Mouse (Mus musculus) G1E (cell line): ENCODE results near the gene Oscp1. TPM values are rescaled to one million over a fixed set of nuclear protein-coding genes. Genes with fewer than 3 reads are reported as not detected.

Source experiments
- ATAC-seq: 2 replicates; pipeline ENCODE4 v1.8.0; 2016; ENCODE audit warnings: mild to moderate bottlenecking; ENCODE audit not compliant: insufficient number of reproducible peaks, poor library complexity, low FRiP score, severe bottlenecking; ENCODE audit errors: extremely low read depth
- DNase-seq: peaks from one replicate; pipeline ENCODE4 v3.0.0; 2012; ENCODE audit warnings: low spot score
- H3K27me3 ChIP-seq: 2 replicates; pipeline ENCODE4 v1.6.1; 2012; ENCODE audit warnings: mild to moderate bottlenecking, low read length, inconsistent platforms; ENCODE audit not compliant: insufficient read depth
- H3K36me3 ChIP-seq: replicated peaks from 2 replicates; pipeline ENCODE3; 2012; ENCODE audit warnings: mild to moderate bottlenecking, inconsistent platforms
- H3K4me1 ChIP-seq: 2 replicates; pipeline ENCODE4 v1.6.1; 2012; ENCODE audit warnings: low read depth, low read length, inconsistent platforms, mixed read lengths; ENCODE audit not compliant: insufficient read depth
- H3K4me3 ChIP-seq: 2 replicates; pipeline ENCODE4 v1.5.1; 2012; ENCODE audit warnings: low read depth, mild to moderate bottlenecking, inconsistent platforms, low read length, moderate library complexity, mixed read lengths
- H3K9me3 ChIP-seq: replicated peaks from 2 replicates; pipeline ENCODE4 v1.6.1; 2012; ENCODE audit warnings: inconsistent platforms
- CTCF ChIP-seq: IDR thresholded peaks from 2 replicates; pipeline ENCODE4 v1.5.1; 2012; ENCODE audit warnings: low read depth, low read length, inconsistent platforms, mixed read lengths
- GATA1 ChIP-seq: IDR thresholded peaks from 2 replicates; pipeline ENCODE4 v1.6.1; 2012; ENCODE audit warnings: borderline replicate concordance, low read length, inconsistent platforms, mixed read lengths
- GATA2 ChIP-seq: IDR thresholded peaks from 2 replicates; pipeline ENCODE4 v1.6.1; 2012; ENCODE audit warnings: low read depth, low read length, inconsistent platforms, borderline replicate concordance
- POLR2AphosphoS5 ChIP-seq: IDR thresholded peaks from 2 replicates; pipeline ENCODE4 v1.6.1; 2012; ENCODE audit warnings: low read depth, low read length, inconsistent platforms; ENCODE audit not compliant: insufficient replicate concordance
- TAL1 ChIP-seq: conservative IDR thresholded peaks from 2 replicates; pipeline ENCODE4 v1.6.1; 2012; ENCODE audit warnings: low read depth, low read length, inconsistent platforms, mixed read lengths
- polyA plus RNA-seq: library from polyadenylated mRNA; stranded (reverse); fragments of >175 nt; gene quantifications from 2 replicates; pipeline ENCODE4 v1.2.3, GENCODE M21; 2012
- total RNA-seq, 2 experiments: library from RNA; stranded (forward) in 1 of 2; stranded (reverse) in 1 of 2; fragments of 200-1000 nt in 1 of 2; fragments of >200 nt in 1 of 2; fragmentation: Nextera tagmentation in 1 of 2; gene quantifications; 2 replicates each; pipeline ENCODE4 v1.2.3; 2014 to 2017

Oscp1 gene
- total and polyA plus RNA-seq, 3 experiments = 1.9 to 9.8 (median 6.6) TPM

GRCm38 (mm10) chr4:126105131-126105783 lies 46.9 kb downstream of the Oscp1 start:
- DNase-seq (no peak), ATAC-seq (no peak)
- Histone ChIP-seq H3K4me3 (no peak overlapping the region; the same call in 1 of the 2 replicates), H3K4me1 (peaks cover 68% of the 10 kb centered on the region), H3K27me3 (no peaks in the 10 kb centered on the region), H3K9me3 (no peaks in the 10 kb centered on the region), H3K36me3 (peaks cover 56% of the 10 kb centered on the region)
- TF ChIP-seq GATA1 = no peak
- TF ChIP-seq TAL1 = no peak
- no peak for TF ChIP-seq GATA2
- TF ChIP-seq CTCF = no peak
- TF ChIP-seq POLR2AphosphoS5 = no peak

DNA sequence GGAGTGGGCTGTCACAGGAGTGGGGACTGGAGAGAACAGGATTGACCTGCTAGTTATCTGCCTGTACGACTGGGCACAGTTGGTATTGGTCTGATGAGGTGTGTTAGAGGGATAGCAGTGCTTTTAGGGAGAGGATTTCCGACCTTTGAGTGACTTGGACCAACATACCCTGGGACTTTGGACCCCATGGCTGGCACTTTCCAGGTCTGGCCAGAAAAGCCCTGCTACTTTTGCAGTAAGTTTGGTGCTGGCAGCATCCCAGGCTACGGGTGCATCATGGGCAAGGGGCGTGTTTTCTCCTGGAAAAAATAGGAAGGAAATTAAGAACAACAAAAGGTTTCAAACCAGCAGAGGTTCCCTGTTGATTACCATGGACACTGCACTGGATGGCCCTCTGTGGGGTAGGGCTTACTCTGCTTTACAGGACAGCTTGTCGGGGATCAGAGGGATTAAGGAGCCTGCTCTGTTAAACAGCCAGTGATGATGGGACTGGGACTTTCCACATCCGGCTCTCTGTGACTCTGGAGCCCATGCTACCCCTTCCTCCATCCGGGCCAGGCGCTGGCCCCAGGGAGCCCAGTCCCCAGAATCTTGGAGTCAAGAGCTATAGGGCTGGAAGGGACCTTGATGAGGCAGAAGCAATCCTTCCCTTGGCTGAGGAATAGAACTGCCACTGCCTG lies 49.8 kb downstream of the Oscp1 start:
- ATAC-seq (no peak), DNase-seq (no peak)
- no peaks in the 10 kb centered on the region for H3K9me3 ChIP-seq
- TF ChIP-seq TAL1 = no peak
- TF ChIP-seq GATA2 = no peak
- TF ChIP-seq POLR2AphosphoS5 = no peak
- no peak for TF ChIP-seq CTCF
- no peak for TF ChIP-seq GATA1
- peaks cover 56% of the 10 kb centered on the region for H3K36me3 ChIP-seq
- peaks cover 54% of the 10 kb centered on the region for H3K4me1 ChIP-seq
- H3K27me3 ChIP-seq = no peaks in the 10 kb centered on the region
- no peak overlapping the region for H3K4me3 ChIP-seq

GRCm38 (mm10) chr4:126109613-126110373 lies 51.4 kb downstream of the Oscp1 start:
- DNase-seq (no peak), ATAC-seq (peak; percentile 51)
- peaks cover 69% of the 10 kb centered on the region for H3K36me3 ChIP-seq
- peaks cover 44% of the 10 kb centered on the region for H3K4me1 ChIP-seq
- TF ChIP-seq CTCF = no peak
- no peak for TF ChIP-seq POLR2AphosphoS5
- no peak for TF ChIP-seq GATA2
- no peak for TF ChIP-seq GATA1
- no peak for TF ChIP-seq TAL1
- H3K4me3 ChIP-seq = no peak overlapping the region; the same call in 1 of the 2 replicates
- H3K27me3 ChIP-seq = no peaks in the 10 kb centered on the region
- H3K9me3 ChIP-seq = no peaks in the 10 kb centered on the region

DNA sequence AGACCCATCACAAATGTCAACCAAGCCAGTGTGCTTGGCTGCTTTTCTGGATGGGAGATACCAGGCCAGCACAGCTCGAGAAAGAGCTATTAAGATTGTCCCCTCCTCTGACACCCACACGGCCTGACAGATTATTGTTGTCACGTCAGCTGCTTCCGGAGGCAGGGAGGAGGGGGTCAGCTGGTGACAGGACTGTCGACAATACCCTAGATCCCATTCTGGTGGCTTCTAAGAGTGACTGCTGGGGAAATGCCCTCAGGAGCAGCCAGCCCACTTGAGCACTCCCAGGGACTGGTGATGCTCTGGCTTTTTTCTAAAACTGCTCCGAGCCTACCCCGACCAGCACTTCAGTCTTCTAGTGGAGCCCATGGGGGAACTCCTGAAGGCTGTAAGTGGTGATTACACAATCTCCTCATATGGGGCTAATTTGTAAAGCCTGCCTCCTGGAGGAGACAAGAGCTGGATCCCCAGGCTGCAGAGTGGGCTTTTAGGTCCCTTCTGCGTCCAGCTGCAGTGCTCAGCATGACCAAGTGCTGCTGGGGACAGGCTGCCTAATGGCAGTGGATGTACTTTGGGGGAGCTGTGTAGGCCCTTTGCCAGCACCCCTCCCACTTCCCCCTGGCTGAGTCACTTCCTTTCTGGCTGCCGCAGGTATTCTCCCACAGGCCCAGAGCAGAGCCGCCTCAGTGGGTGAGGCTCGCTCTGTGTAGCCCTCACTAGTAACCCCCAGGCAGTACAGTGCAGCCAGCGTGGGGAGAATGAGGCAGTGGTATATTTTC lies 52.2 kb downstream of the Oscp1 start:
- H3K36me3 ChIP-seq = peaks cover 77% of the 10 kb centered on the region
- H3K4me1 ChIP-seq = peaks cover 37% of the 10 kb centered on the region
- no peaks in the 10 kb centered on the region for H3K9me3 ChIP-seq
- TF ChIP-seq TAL1 (no peak), POLR2AphosphoS5 (no peak)
- DNase-seq (peak; percentile 62), ATAC-seq (peak; percentile 86)
- peak overlapping the region; percentile 45; the same call in 1 of the 2 replicates for H3K4me3 ChIP-seq
- H3K27me3 ChIP-seq = no peaks in the 10 kb centered on the region

DNA sequence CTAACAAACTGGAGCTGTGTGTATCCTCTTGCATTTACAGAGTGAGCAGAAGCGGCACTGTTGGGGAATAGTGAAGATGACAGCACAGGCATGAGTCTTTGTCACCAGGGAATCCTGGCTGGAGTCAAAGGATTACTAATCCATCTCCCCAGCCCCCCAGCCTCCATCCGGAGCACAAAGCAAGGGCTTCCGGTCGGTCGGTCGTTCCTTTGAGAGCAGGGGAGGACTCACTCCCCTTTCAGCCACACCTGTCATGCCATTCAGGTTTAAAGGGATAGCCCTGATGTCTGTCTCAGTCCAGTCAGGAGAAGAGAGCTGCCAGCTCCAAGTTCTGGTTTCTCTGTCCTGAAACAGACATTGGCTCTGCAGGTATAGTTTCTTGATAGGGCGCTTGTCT lies 52.8 kb downstream of the Oscp1 start:
- H3K27me3 ChIP-seq = no peaks in the 10 kb centered on the region
- H3K4me3 ChIP-seq = peak overlapping the region; percentile 45; the same call in 1 of the 2 replicates
- ATAC-seq (no peak), DNase-seq (no peak)
- H3K4me1 ChIP-seq = peaks cover 33% of the 10 kb centered on the region
- no peaks in the 10 kb centered on the region for H3K9me3 ChIP-seq
- TF ChIP-seq GATA2 (no peak), TAL1 (no peak), POLR2AphosphoS5 (no peak), GATA1 (no peak), CTCF (no peak)
- H3K36me3 ChIP-seq = peaks cover 77% of the 10 kb centered on the region
